Mouse (Mus musculus) stomach, embryonic 15.5 days (tissue): ENCODE data around the gene Cib1. TPM values are rescaled to one million over a fixed set of nuclear protein-coding genes. Genes with fewer than 3 reads are reported as not detected.

ENCODE experiments used
- ATAC-seq: fragments of 200-750 bp; cut with Nextera tagmentation; 2 replicates; pipeline ENCODE4 v1.8.0; 2017; ENCODE audit warnings: low read depth, moderate number of reproducible peaks, moderate TSS enrichment; ENCODE audit not compliant: insufficient read depth, low FRiP score
- H3K27ac ChIP-seq: fragments of 300-500 bp; sonication (generic); 2 replicates; pipeline ENCODE4 v1.5.1; 2015; ENCODE audit warnings: mild to moderate bottlenecking, inconsistent platforms
- H3K27me3 ChIP-seq: fragments of 300-500 bp; sonication (generic); replicated peaks from 2 replicates; pipeline ENCODE4 v1.6.1; 2015; ENCODE audit warnings: inconsistent platforms
- H3K36me3 ChIP-seq: fragments of 300-500 bp; sonication (generic); 2 replicates; pipeline ENCODE4 v1.6.1; 2015; ENCODE audit warnings: inconsistent platforms
- H3K4me1 ChIP-seq: fragments of 300-500 bp; sonication (generic); 2 replicates; pipeline ENCODE4 v1.6.1; 2015; ENCODE audit warnings: inconsistent platforms
- H3K4me2 ChIP-seq: fragments of 300-500 bp; sonication (generic); 2 replicates; pipeline ENCODE4 v1.6.1; 2015; ENCODE audit warnings: mild to moderate bottlenecking, inconsistent platforms
- H3K4me3 ChIP-seq: fragments of 300-500 bp; sonication (generic); replicated peaks from 2 replicates; pipeline ENCODE4 v1.5.1; 2015; ENCODE audit warnings: inconsistent platforms
- H3K9ac ChIP-seq: fragments of 300-500 bp; sonication (generic); 2 replicates; pipeline ENCODE4 v1.6.1; 2015; ENCODE audit warnings: inconsistent platforms
- H3K9me3 ChIP-seq: fragments of 300-500 bp; sonication (generic); 2 replicates; pipeline ENCODE4 v1.6.1; 2016; ENCODE audit warnings: inconsistent platforms
- WGBS: fragments of 180-500 bp; shearing (Covaris S2); methylation state at CpG from one replicate; pipeline ENCODE4 v1.1.7; 2015; 5-methylcytosine and 5-hydroxymethylcytosine counted together
- polyA plus RNA-seq: library from polyadenylated mRNA; unstranded; fragments of >200 nt; fragmentation: Nextera tagmentation; extraction: Ambion mirVana; gene quantifications from 2 replicates; pipeline ENCODE4 v1.2.1, GENCODE M21; 2015

Cib1 gene
- polyA plus RNA-seq, 1 experiment from 2014 or later, result 158 TPM

DNA sequence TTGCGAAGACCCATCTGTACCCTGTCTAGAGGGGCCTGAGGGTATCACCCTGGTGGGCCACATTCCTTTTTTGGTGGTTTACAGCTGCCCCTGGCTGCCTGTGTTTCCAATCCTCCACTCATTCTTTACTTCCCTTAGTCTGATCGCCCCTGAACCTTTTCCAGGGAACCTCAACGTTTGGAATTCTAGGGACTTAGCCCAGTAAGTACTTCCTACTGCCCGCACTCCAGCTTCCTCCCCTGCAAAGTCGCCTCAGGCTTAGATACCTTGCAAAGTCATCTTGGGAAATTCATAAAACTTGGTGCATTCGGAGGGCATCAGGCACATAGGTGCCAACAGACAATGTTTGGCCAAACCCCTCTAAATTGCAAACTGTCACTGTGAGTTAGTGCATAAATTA is 33.3 kb downstream of the Cib1 start:
- Histone ChIP-seq H3K36me3 (no peaks in the 10 kb centered on the region), H3K9me3 (no peaks in the 10 kb centered on the region), H3K27me3 (no peaks in the 10 kb centered on the region), H3K4me1 (peaks cover 46% of the 10 kb centered on the region), H3K4me3 (peak overlapping the region; percentile 64), H3K9ac (peak overlapping the region; percentile 59), H3K27ac (peak overlapping the region; percentile 97), H3K4me2 (peak overlapping the region; percentile 81)
- WGBS, result 25% methylated on average over 6 of the region's 6 CpGs
- no peak for ATAC-seq

DNA sequence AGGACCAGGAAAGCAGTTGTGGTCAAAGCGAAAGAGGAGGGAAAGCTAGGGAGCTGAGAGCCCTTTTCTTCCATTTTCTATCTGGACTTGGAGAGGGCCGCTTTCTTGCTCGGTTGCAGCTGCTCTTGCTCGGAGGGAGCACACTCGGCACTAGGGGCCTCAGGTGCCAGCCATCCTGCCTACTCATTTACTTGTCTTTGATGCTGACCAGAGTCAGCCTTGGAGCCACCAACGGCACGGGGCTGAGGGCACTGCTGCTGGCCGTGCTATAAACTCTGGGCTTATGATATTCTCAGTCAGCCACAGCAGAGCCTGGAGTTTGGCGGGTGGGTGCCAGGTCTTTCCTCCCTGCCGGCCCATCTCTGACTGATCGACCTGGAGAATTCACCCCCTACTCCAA is 33.8 kb downstream of the Cib1 start:
- Histone ChIP-seq H3K27ac (peak overlapping the region; percentile 97), H3K27me3 (no peaks in the 10 kb centered on the region), H3K4me3 (peak overlapping the region; percentile 64), H3K36me3 (no peaks in the 10 kb centered on the region), H3K9me3 (no peaks in the 10 kb centered on the region), H3K4me2 (peak overlapping the region; percentile 81), H3K9ac (peak overlapping the region; percentile 59), H3K4me1 (peaks cover 50% of the 10 kb centered on the region)
- ATAC-seq, result no peak
- under 1% methylated on average over 11 of the region's 11 CpGs for WGBS

GRCm38 (mm10) chr7:80197941-80198778 is 34.5 kb downstream of the Cib1 start:
- Histone ChIP-seq H3K9me3 (no peaks in the 10 kb centered on the region), H3K27ac (peak overlapping the region; percentile 97), H3K4me2 (peak overlapping the region; percentile 81), H3K27me3 (no peaks in the 10 kb centered on the region), H3K9ac (peak overlapping the region; percentile 59), H3K4me3 (peak overlapping the region; percentile 64), H3K4me1 (peaks cover 46% of the 10 kb centered on the region), H3K36me3 (no peaks in the 10 kb centered on the region)
- WGBS, result 0% methylated on average over 68 of the region's 74 CpGs
- ATAC-seq, result peak; percentile 90

GRCm38 (mm10) chr7:80197371-80197770 is 35.2 kb downstream of the Cib1 start:
- Histone ChIP-seq H3K4me1 (peaks cover 46% of the 10 kb centered on the region), H3K9ac (no peak overlapping the region), H3K27ac (peak overlapping the region; percentile 97), H3K4me2 (peak overlapping the region; percentile 81; the same call in 1 of the 2 replicates), H3K36me3 (no peaks in the 10 kb centered on the region), H3K4me3 (peak overlapping the region; percentile 64; the same call in 1 of the 2 replicates), H3K9me3 (no peaks in the 10 kb centered on the region), H3K27me3 (no peaks in the 10 kb centered on the region)
- 17% methylated on average over 4 of the region's 4 CpGs for WGBS
- no peak for ATAC-seq

- WGBS, result 86% methylated on average over 10 of the region's 11 CpGs
- peaks cover 47% of the 10 kb centered on the region for H3K4me1 ChIP-seq
Observed at GRCm38 (mm10) chr7:80195576-80196263, 36.9 kb downstream of the Cib1 start.

GRCm38 (mm10) chr7:80195146-80195545 is 37.5 kb downstream of the Cib1 start:
- H3K27me3 ChIP-seq, result no peaks in the 10 kb centered on the region
- peaks cover 45% of the 10 kb centered on the region for H3K4me1 ChIP-seq
- ATAC-seq, result no peak
- no peak overlapping the region for H3K9ac ChIP-seq
- H3K36me3 ChIP-seq, result no peaks in the 10 kb centered on the region
- H3K4me2 ChIP-seq, result no peak overlapping the region
- H3K9me3 ChIP-seq, result no peaks in the 10 kb centered on the region
- 88% methylated on average over 5 of the region's 5 CpGs for WGBS
- no peak overlapping the region for H3K4me3 ChIP-seq
- no peak overlapping the region for H3K27ac ChIP-seq

More at GRCm38 (mm10) chr7:80195576-80196263, 36.9 kb downstream of the Cib1 start:
- no peak overlapping the region for H3K9ac ChIP-seq
- no peak overlapping the region for H3K4me2 ChIP-seq
- no peak overlapping the region for H3K4me3 ChIP-seq
- no peaks in the 10 kb centered on the region for H3K27me3 ChIP-seq
- H3K27ac ChIP-seq, result no peak overlapping the region
- H3K9me3 ChIP-seq, result no peaks in the 10 kb centered on the region
- H3K36me3 ChIP-seq, result no peaks in the 10 kb centered on the region
- no peak for ATAC-seq

- Histone ChIP-seq H3K4me2 (no peak overlapping the region), H3K27ac (0 out of 2 replicates have a peak overlapping the region, but pooled peaks have one; percentile 26), H3K4me1 (peaks cover 37% of the 10 kb centered on the region), H3K4me3 (no peak overlapping the region), H3K9ac (no peak overlapping the region), H3K9me3 (no peaks in the 10 kb centered on the region), H3K27me3 (no peaks in the 10 kb centered on the region), H3K36me3 (no peaks in the 10 kb centered on the region)
- ATAC-seq, result no peak
- WGBS, result 74% methylated on average over 13 of the region's 13 CpGs
Observed at GRCm38 (mm10) chr7:80193941-80194739, 38.5 kb downstream of the Cib1 start.

DNA sequence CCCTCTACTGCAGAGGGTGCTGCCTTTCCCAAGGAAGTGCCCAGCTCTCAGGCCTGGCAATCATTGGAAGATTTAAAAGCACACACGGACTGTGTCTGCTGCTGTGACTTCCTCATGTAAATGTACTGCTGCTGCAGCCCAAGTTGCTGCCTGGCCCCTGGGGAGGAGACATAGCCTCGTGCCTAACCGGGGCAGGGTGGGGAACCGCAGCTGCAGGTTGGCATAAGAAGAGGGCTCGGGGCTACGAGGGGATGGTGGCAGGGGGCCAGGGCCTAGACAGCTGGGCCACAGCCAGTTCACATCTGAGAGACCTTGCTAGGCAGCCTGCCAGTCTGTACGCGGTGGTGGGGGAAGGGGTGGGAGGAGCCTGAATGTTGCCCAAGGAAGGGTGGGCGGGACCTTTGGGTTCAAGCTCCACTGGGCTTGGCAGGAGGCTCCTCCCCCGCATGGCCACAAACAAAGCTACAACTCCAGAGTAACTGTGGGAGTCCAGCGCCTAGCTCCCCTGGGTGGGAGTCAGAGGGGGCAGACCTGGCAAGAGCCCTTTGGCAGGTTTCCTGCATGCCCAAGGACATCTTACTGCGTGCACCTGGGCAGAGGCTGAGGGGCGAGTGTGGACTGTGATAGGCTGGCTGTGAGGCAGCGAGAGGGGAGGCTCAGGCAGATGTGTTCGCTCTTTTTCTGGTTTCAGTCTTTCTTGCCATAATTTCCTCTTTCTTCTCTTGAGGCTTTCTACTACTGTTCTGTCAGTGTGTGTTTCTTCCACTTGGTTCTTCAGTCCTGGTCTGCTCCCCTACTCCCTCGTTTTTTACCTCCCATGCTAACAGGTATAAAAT is 40.2 kb downstream of the Cib1 start:
- ATAC-seq, result peak; percentile 84
- Histone ChIP-seq H3K9ac (peak overlapping the region; percentile 16; the same call in 1 of the 2 replicates), H3K27ac (peak overlapping the region; percentile 96)

DNA sequence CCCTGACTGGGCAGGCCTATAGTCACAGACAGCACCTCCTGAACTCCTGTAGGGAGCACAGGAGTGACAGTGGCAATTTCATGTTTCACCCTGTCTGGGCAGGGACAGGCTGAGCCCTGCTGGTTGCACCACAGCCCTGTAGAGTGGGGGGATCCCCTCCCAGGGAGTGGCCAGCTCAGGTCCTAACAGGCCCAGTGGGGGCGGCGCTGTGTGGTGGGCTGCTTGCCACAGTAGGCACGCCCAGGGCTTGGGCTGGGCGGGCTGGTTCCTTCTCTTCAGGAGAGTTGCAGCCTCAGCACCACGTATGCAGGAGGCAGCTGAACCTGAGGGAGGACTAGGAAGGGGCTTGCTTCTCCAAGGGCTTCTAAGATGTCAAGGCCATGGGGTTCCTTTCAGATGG is 41.2 kb downstream of the Cib1 start:
- WGBS, result 39% methylated on average over 5 of the region's 5 CpGs
- H3K36me3 ChIP-seq, result no peaks in the 10 kb centered on the region

More for the DNA sequence above, 40.2 kb downstream of the Cib1 start:
- H3K4me2 ChIP-seq, result peak overlapping the region; percentile 72
- no peaks in the 10 kb centered on the region for H3K27me3 ChIP-seq
- no peaks in the 10 kb centered on the region for H3K36me3 ChIP-seq
- no peaks in the 10 kb centered on the region for H3K9me3 ChIP-seq
- peak overlapping the region; percentile 29 for H3K4me3 ChIP-seq
- WGBS, result 12% methylated on average over 16 of the region's 16 CpGs
- H3K4me1 ChIP-seq, result peaks cover 40% of the 10 kb centered on the region

GRCm38 (mm10) chr7:80189147-80189933 is 43.3 kb downstream of the Cib1 start:
- Histone ChIP-seq H3K27ac (peak overlapping the region; percentile 58), H3K4me2 (no peak overlapping the region), H3K4me1 (peaks cover 49% of the 10 kb centered on the region), H3K9ac (no peak overlapping the region), H3K36me3 (no peaks in the 10 kb centered on the region), H3K4me3 (no peak overlapping the region), H3K9me3 (no peaks in the 10 kb centered on the region), H3K27me3 (no peaks in the 10 kb centered on the region)
- ATAC-seq, result no peak
- WGBS, result 48% methylated on average over 11 of the region's 11 CpGs

More for the DNA sequence above, 41.2 kb downstream of the Cib1 start:
- Histone ChIP-seq H3K4me2 (peak overlapping the region; percentile 72), H3K4me1 (peaks cover 44% of the 10 kb centered on the region), H3K9me3 (no peaks in the 10 kb centered on the region), H3K9ac (no peak overlapping the region), H3K27ac (peak overlapping the region; percentile 96), H3K4me3 (no peak overlapping the region), H3K27me3 (no peaks in the 10 kb centered on the region)
- peak; percentile 55 for ATAC-seq
